Comparison of ENCODE assay signal across 9 mouse cellular contexts in the genomic region with DNA sequence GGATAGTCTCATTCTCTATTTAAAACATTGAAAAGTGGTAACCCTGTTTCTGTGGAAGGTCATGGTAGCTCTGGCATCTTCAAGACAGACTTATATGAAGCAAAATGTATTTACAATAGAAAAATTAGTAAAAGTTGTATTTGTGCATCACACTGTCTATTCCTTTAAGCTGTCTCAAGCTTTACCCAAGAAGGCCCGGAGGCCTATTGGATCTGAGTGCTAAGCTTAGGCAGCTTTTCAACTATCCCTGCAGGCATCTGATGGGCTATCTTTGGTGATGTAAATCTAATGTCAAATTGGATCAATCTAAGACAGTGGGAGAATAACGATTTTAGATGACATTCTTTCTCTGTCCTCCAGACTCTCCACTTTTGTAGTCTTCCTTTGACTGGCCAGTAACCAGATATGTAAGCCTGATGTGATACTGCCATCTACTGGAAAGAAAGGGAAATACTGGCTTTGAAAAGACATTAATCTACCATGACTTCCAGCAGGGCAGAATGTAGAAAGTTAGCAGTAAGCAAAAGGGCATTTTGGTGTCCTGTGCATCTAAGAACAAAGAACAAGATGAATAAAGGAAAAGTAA. TPM values are rescaled to one million over a fixed set of nuclear protein-coding genes. Genes with fewer than 3 reads are reported as not detected.
DNase-seq lines count a peak whose midpoint lies in the region; ATAC-seq and TF ChIP-seq lines count a peak whose summit lies in the region.
"Had no signal": no experiment of that assay in that cellular context is flagged by ENCODE, and none has a peak within 500 bp of the region (broad histone marks: within the 10 kb centered on the region; RNA-seq: fewer than 3 reads in every experiment).

No protein-coding gene starts in this region.

- no peaks in the 10 kb centered on the region for H3K27me3 ChIP-seq in embryonic facial prominence, embryonic 11.5 days (ENCODE audit: control insufficient read depth, insufficient read depth, low read length)
- no peaks in the 10 kb centered on the region for H3K27me3 ChIP-seq in embryonic facial prominence, embryonic 10.5 days (replicated peaks; ENCODE audit: low read depth, poor library complexity, severe bottlenecking)
- no peaks in the 10 kb centered on the region for H3K27me3 ChIP-seq in limb, embryonic 14.5 days (ENCODE audit: control insufficient read depth, insufficient read depth, low read length)

- H3K4me1 ChIP-seq in embryonic facial prominence, embryonic 11.5 days (ENCODE audit: control insufficient read depth, insufficient read depth, low read length), result no peaks in the 10 kb centered on the region
- no peaks in the 10 kb centered on the region for H3K4me1 ChIP-seq in embryonic facial prominence, embryonic 10.5 days
- no peaks in the 10 kb centered on the region for H3K4me1 ChIP-seq in limb, embryonic 14.5 days (ENCODE audit: control insufficient read depth, insufficient read depth, low read length)

- H3K27ac ChIP-seq in embryonic facial prominence, embryonic 11.5 days (replicated peaks; ENCODE audit: low read depth, low read length), result no peak overlapping the region
- H3K27ac ChIP-seq in embryonic facial prominence, embryonic 10.5 days (replicated peaks), result no peak overlapping the region
- H3K27ac ChIP-seq in limb, embryonic 14.5 days (replicated peaks; ENCODE audit: low read depth, low read length), result no peak overlapping the region

- 53% methylated on average over 2 of the region's 2 CpGs for WGBS in embryonic facial prominence, embryonic 11.5 days
- WGBS in embryonic facial prominence, embryonic 10.5 days, result 55% methylated on average over 2 of the region's 2 CpGs
- WGBS in limb, embryonic 14.5 days, result 45% methylated on average over 2 of the region's 2 CpGs

- no peak overlapping the region for H3K4me3 ChIP-seq in embryonic facial prominence, embryonic 11.5 days (ENCODE audit: low read depth, low read length)
- H3K4me3 ChIP-seq in embryonic facial prominence, embryonic 10.5 days, result no peak overlapping the region
- no peak overlapping the region for H3K4me3 ChIP-seq in limb, embryonic 14.5 days (replicated peaks; ENCODE audit: low read length)
- H3K4me3 ChIP-seq: megakaryocyte, embryonic 14.5 days had no signal

- H3K9ac ChIP-seq in embryonic facial prominence, embryonic 11.5 days (replicated peaks; ENCODE audit: low read length), result no peak overlapping the region
- H3K9ac ChIP-seq in limb, embryonic 14.5 days (ENCODE audit: low read depth, low read length, severe bottlenecking), result no peak overlapping the region

- no peaks in the 10 kb centered on the region for H3K36me3 ChIP-seq in embryonic facial prominence, embryonic 11.5 days (replicated peaks; ENCODE audit: control insufficient read depth, insufficient read depth, low read depth, low read length)
- no peaks in the 10 kb centered on the region for H3K36me3 ChIP-seq in embryonic facial prominence, embryonic 10.5 days (replicated peaks)
- no peaks in the 10 kb centered on the region for H3K36me3 ChIP-seq in limb, embryonic 14.5 days (ENCODE audit: control insufficient read depth, insufficient read depth, low read length)

- peak; percentile 52; the same call in 1 of the 2 replicates for ATAC-seq in embryonic facial prominence, embryonic 11.5 days (replicated peaks; ENCODE audit: insufficient number of reproducible peaks, low FRiP score, low TSS enrichment, low read depth)
- peak; percentile 88 for ATAC-seq in erythroid progenitor cell, adult 5-6 weeks (replicated peaks; ENCODE audit: low FRiP score, poor library complexity, severe bottlenecking)
- ATAC-seq in limb, embryonic 14.5 days (ENCODE audit: low FRiP score, low read depth), result peak; percentile 53; the same call in 1 of the 2 replicates
- ATAC-seq in neutrophil, adult 5-6 weeks (ENCODE audit: extremely low read depth, insufficient number of reproducible peaks, low FRiP score, poor library complexity, severe bottlenecking), result peak; percentile 99

- peak; percentile 87 for DNase-seq in embryonic facial prominence, embryonic 11.5 days (ENCODE audit: low spot score)
- DNase-seq in embryonic facial prominence, embryonic 10.5 days (ENCODE audit: low spot score), result no peak
- DNase-seq in right cerebral cortex, adult 18-20 months, result peak; percentile 16
- no peak for DNase-seq in right cerebral cortex, postnatal 14 days
- peak; percentile 81 for DNase-seq in limb, embryonic 14.5 days (ENCODE audit: low spot score)
- no peak for DNase-seq in cerebellum, adult 8-10 months

- H3K4me2 ChIP-seq in embryonic facial prominence, embryonic 11.5 days (ENCODE audit: low read depth, low read length), result no peak overlapping the region
- no peak overlapping the region for H3K4me2 ChIP-seq in limb, embryonic 14.5 days (replicated peaks; ENCODE audit: low read depth, low read length, severe bottlenecking)

- H3K9me3 ChIP-seq in embryonic facial prominence, embryonic 11.5 days (replicated peaks; ENCODE audit: control insufficient read depth, low read length), result no peaks in the 10 kb centered on the region
- H3K9me3 ChIP-seq in embryonic facial prominence, embryonic 10.5 days, result no peaks in the 10 kb centered on the region
- H3K9me3 ChIP-seq in limb, embryonic 14.5 days (ENCODE audit: control insufficient read depth, low read length), result no peaks in the 10 kb centered on the region
- H3K9me3 ChIP-seq: megakaryocyte, embryonic 14.5 days had no signal

- no peak for TF ChIP-seq POLR2A in limb, embryonic 14.5 days (IDR thresholded peaks at IDR 0.05; ENCODE audit: borderline replicate concordance, extremely low read depth, insufficient read depth, insufficient read length)

RNA-seq across cellular contexts. Expression of gene Ifna15, which starts 14.3 kb away (rescaled TPM):
- polyA plus RNA-seq in embryonic facial prominence, embryonic 11.5 days (2014; fragmentation: Nextera tagmentation; extraction: Ambion mirVana), result not detected in 2 replicates
- polyA plus RNA-seq in embryonic facial prominence, embryonic 10.5 days (2016; fragmentation: Nextera tagmentation; extraction: Ambion mirVana), result not detected in 2 replicates
- total RNA-seq in erythroid progenitor cell, adult 5-6 weeks (2015; ENCODE audit: low replicate concordance), result not detected in 2 replicates
- total RNA-seq in erythroid progenitor cell, adult 5-6 weeks (2017; ENCODE audit: low replicate concordance), result not detected in 2 replicates
- polyA plus RNA-seq in limb, embryonic 14.5 days (2012; rRNA removed), result not detected in 2 replicates
- polyA plus RNA-seq in limb, embryonic 14.5 days (2014; fragmentation: Nextera tagmentation; extraction: Ambion mirVana), result not detected in 2 replicates
- total RNA-seq in neutrophil, adult 5-6 weeks (2017), result not detected in 2 replicates

RNA-seq across cellular contexts. Expression of gene Ifnb1, which starts 21.2 kb away (rescaled TPM):
- not detected in 2 replicates for polyA plus RNA-seq in embryonic facial prominence, embryonic 11.5 days (2014; fragmentation: Nextera tagmentation; extraction: Ambion mirVana)
- polyA plus RNA-seq in embryonic facial prominence, embryonic 10.5 days (2016; fragmentation: Nextera tagmentation; extraction: Ambion mirVana), result not detected in 2 replicates
- not detected in 2 replicates for total RNA-seq in erythroid progenitor cell, adult 5-6 weeks (2015; ENCODE audit: low replicate concordance)
- not detected in 2 replicates for total RNA-seq in erythroid progenitor cell, adult 5-6 weeks (2017; ENCODE audit: low replicate concordance)
- 0.10 TPM in 1 of 2 replicates, not detected in the other for polyA plus RNA-seq in limb, embryonic 14.5 days (2012; rRNA removed)
- polyA plus RNA-seq in limb, embryonic 14.5 days (2014; fragmentation: Nextera tagmentation; extraction: Ambion mirVana), result not detected in 2 replicates
- total RNA-seq in neutrophil, adult 5-6 weeks (2017), result not detected in 2 replicates

RNA-seq across cellular contexts. Expression of gene Ifna14, which starts 27.9 kb away (rescaled TPM):
- not detected in 2 replicates for polyA plus RNA-seq in embryonic facial prominence, embryonic 11.5 days (2014; fragmentation: Nextera tagmentation; extraction: Ambion mirVana)
- polyA plus RNA-seq in embryonic facial prominence, embryonic 10.5 days (2016; fragmentation: Nextera tagmentation; extraction: Ambion mirVana), result not detected in 2 replicates
- total RNA-seq in erythroid progenitor cell, adult 5-6 weeks (2015; ENCODE audit: low replicate concordance), result not detected in 2 replicates
- total RNA-seq in erythroid progenitor cell, adult 5-6 weeks (2017; ENCODE audit: low replicate concordance), result not detected in 2 replicates
- not detected in 2 replicates for polyA plus RNA-seq in limb, embryonic 14.5 days (2012; rRNA removed)
- polyA plus RNA-seq in limb, embryonic 14.5 days (2014; fragmentation: Nextera tagmentation; extraction: Ambion mirVana), result not detected in 2 replicates
- not detected in 2 replicates for total RNA-seq in neutrophil, adult 5-6 weeks (2017)

RNA-seq across cellular contexts. Expression of gene Ifna9, which starts 48.4 kb away (rescaled TPM):
- polyA plus RNA-seq in embryonic facial prominence, embryonic 11.5 days (2014; fragmentation: Nextera tagmentation; extraction: Ambion mirVana), result not detected in 2 replicates
- polyA plus RNA-seq in embryonic facial prominence, embryonic 10.5 days (2016; fragmentation: Nextera tagmentation; extraction: Ambion mirVana), result not detected in 2 replicates
- total RNA-seq in erythroid progenitor cell, adult 5-6 weeks (2015; ENCODE audit: low replicate concordance), result not detected in 2 replicates
- not detected in 2 replicates for total RNA-seq in erythroid progenitor cell, adult 5-6 weeks (2017; ENCODE audit: low replicate concordance)
- not detected in 2 replicates for polyA plus RNA-seq in limb, embryonic 14.5 days (2012; rRNA removed)
- polyA plus RNA-seq in limb, embryonic 14.5 days (2014; fragmentation: Nextera tagmentation; extraction: Ambion mirVana), result not detected in 2 replicates
- total RNA-seq in neutrophil, adult 5-6 weeks (2017), result not detected in 2 replicates

RNA-seq across cellular contexts. Expression of gene Ifna12, which starts 59.4 kb away (rescaled TPM):
- polyA plus RNA-seq in embryonic facial prominence, embryonic 11.5 days (2014; fragmentation: Nextera tagmentation; extraction: Ambion mirVana), result not detected in 2 replicates
- polyA plus RNA-seq in embryonic facial prominence, embryonic 10.5 days (2016; fragmentation: Nextera tagmentation; extraction: Ambion mirVana), result not detected in 2 replicates
- total RNA-seq in erythroid progenitor cell, adult 5-6 weeks (2015; ENCODE audit: low replicate concordance), result not detected in 2 replicates
- not detected in 2 replicates for total RNA-seq in erythroid progenitor cell, adult 5-6 weeks (2017; ENCODE audit: low replicate concordance)
- polyA plus RNA-seq in limb, embryonic 14.5 days (2012; rRNA removed), result not detected in 2 replicates
- polyA plus RNA-seq in limb, embryonic 14.5 days (2014; fragmentation: Nextera tagmentation; extraction: Ambion mirVana), result not detected in 2 replicates
- not detected in 2 replicates for total RNA-seq in neutrophil, adult 5-6 weeks (2017)

Comparison
In these comparisons a context has a peak if more than half of its experiments do, and no peak if none do; other contexts are left out.
1. DNase-seq: peak in embryonic facial prominence, embryonic 11.5 days (single experiment), right cerebral cortex, adult 18-20 months (single experiment) and limb, embryonic 14.5 days (single experiment); none in embryonic facial prominence, embryonic 10.5 days (single experiment), right cerebral cortex, postnatal 14 days (single experiment) and cerebellum, adult 8-10 months (single experiment).
2. Peak in every context shown above with its lines, with median percentiles within 50 percentile points of each other: ATAC-seq.